Mouse (Mus musculus) cerebellum, adult 2 months (tissue): ENCODE data around the gene Yars.

Experiments used
- CTCF ChIP-seq: fragments of 200-500 bp; IDR thresholded peaks from 2 replicates; pipeline ENCODE4 v1.5.1; 2011; ENCODE audit warnings: low read depth, mild to moderate bottlenecking, control low read depth, low read length, moderate library complexity, borderline replicate concordance; ENCODE audit not compliant: insufficient read depth
- POLR2A ChIP-seq: fragments of 200-500 bp; IDR thresholded peaks from 2 replicates; pipeline ENCODE4 v1.6.1; 2011; ENCODE audit warnings: low read length, control low read depth, borderline replicate concordance; ENCODE audit not compliant: insufficient read depth

DNA sequence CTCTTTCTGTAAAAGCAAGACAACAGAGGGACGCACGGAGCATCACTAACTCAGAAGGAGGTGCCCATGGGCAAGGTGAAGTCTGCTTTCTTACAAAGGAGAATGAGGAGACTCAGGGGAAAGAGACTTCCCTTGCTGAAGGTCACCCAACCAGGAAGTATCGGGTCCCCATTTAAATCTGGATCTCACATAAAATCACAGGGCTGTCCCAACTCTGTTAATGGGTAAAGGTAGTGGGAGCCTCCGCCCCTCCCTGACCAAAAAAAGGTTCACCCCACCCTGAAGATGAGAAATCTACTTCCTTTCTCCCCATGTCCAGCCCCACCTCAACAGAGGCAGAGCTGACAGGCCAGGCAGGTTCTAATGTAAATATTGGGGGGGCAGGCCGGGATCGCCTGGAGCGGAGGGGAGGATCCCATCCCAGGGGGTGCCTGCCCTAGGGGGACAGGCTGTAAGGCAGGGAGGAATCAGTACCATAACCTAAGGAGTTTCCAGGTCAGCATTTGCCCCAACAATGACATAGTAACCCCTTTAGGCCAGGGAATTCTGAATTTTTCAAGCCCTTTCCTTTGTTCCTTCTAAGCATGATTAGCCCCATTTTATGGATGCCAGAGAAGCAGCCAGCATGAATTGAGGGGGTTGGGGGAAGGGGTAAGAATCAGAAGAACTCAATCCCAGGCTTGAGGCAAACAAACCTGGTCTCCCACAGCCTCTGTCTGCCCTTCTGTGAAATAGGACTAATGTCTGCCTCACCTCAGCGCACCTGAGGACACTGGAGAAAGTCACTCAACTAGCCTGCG lies 43.2 kb downstream of the Yars start:
- TF ChIP-seq CTCF (no peak), POLR2A (no peak)
